In the genomic region with DNA sequence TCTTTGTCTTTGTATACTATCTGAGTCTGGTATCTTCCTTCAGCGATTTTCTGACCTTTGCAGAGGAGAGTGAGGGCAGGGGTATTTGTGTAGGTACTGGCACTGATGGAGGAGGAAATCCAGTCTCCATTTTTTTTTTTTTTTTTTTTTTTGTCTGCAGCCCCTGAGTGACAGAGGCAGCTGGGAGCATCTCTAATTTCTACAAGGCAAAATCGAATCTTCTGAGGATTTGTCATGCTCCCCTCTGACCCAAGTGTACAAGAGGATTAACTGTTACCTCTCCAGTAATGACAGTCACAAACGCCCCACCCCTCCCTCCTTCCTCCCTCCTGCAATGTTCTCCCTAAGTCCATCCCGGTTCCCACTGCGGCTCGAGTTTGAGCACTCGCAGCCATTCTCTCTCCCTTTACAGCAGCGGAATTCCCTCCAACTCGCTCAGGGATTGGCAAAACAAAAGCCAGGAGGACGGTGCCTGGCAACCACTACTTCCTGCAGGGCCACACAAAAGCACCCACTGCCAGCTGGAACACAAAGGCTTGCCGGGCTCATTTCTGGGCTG, we compare ENCODE assay signal across 8 mouse cellular contexts. TPM values are rescaled to one million over a fixed set of nuclear protein-coding genes. Genes with fewer than 3 reads are reported as not detected.
DNase-seq lines count a peak whose midpoint lies in the region; ATAC-seq and TF ChIP-seq lines count a peak whose summit lies in the region.

No protein-coding gene starts in this region.

- H3K4me2 ChIP-seq in kidney, embryonic 14.5 days (replicated peaks; ENCODE audit: low read depth, low read length), result peak overlapping the region; percentile 31

- 6% methylated on average over 11 of the region's 11 CpGs for WGBS in kidney, embryonic 14.5 days
- 8% methylated on average over 11 of the region's 11 CpGs for WGBS in limb, embryonic 10.5 days

- no peaks in the 10 kb centered on the region for H3K9me3 ChIP-seq in kidney, embryonic 14.5 days (ENCODE audit: control insufficient read depth, low read length)
- H3K9me3 ChIP-seq in limb, embryonic 10.5 days (replicated peaks), result no peaks in the 10 kb centered on the region

- TF ChIP-seq CTCF in cortical plate, adult 2 months (IDR thresholded peaks at IDR 0.05; ENCODE audit: extremely low read depth, insufficient read depth, low read length), result no peak

- no peak overlapping the region for H3K4me3 ChIP-seq in kidney, embryonic 14.5 days (ENCODE audit: low read length)
- H3K4me3 ChIP-seq in cortical plate, adult 2 months (ENCODE audit: insufficient read depth, low read length), result 0 out of 2 replicates have a peak overlapping the region, but pooled peaks have one; percentile 4
- H3K4me3 ChIP-seq in limb, embryonic 10.5 days, result peak overlapping the region; percentile 17; the same call in 1 of the 2 replicates

- no peaks in the 10 kb centered on the region for H3K27me3 ChIP-seq in kidney, embryonic 14.5 days (ENCODE audit: control insufficient read depth, insufficient read depth, low read length)
- H3K27me3 ChIP-seq in limb, embryonic 10.5 days (ENCODE audit: low read depth, poor library complexity, severe bottlenecking), result no peaks in the 10 kb centered on the region

- no peak for ATAC-seq in kidney, embryonic 14.5 days (ENCODE audit: low FRiP score, low TSS enrichment)
- ATAC-seq in megakaryocyte, adult 5-6 weeks (ENCODE audit: poor library complexity, severe bottlenecking), result no peak

- no peak for DNase-seq in kidney, adult 18-20 months
- peak; percentile 16 for DNase-seq in heart, postnatal 4 days
- peak; percentile 41 for DNase-seq in limb, embryonic 10.5 days (ENCODE audit: low spot score)
- peak; percentile 15 for DNase-seq in ovary, adult 18-20 months (ENCODE audit: low spot score)
- DNase-seq in T-cell, adult 2 months (ENCODE audit: low spot score), result no peak

- TF ChIP-seq POLR2A in cortical plate, adult 2 months (IDR thresholded peaks at IDR 0.05; ENCODE audit: extremely low read depth, insufficient read depth, low read length), result no peak

- no peaks in the 10 kb centered on the region for H3K36me3 ChIP-seq in kidney, embryonic 14.5 days (ENCODE audit: control insufficient read depth, insufficient read depth, low read length)
- no peaks in the 10 kb centered on the region for H3K36me3 ChIP-seq in limb, embryonic 10.5 days

- H3K27ac ChIP-seq in kidney, embryonic 14.5 days (ENCODE audit: low read depth, low read length), result no peak overlapping the region
- H3K27ac ChIP-seq in cortical plate, adult 2 months (ENCODE audit: insufficient read depth, low read length), result no peak overlapping the region
- peak overlapping the region; percentile 79 for H3K27ac ChIP-seq in limb, embryonic 10.5 days

- H3K9ac ChIP-seq in kidney, embryonic 14.5 days (ENCODE audit: low read depth, low read length), result no peak overlapping the region

- H3K4me1 ChIP-seq in kidney, embryonic 14.5 days (ENCODE audit: control insufficient read depth, insufficient read depth, low read length), result peaks cover 3% of the 10 kb centered on the region; the same call in 1 of the 2 replicates
- no peaks in the 10 kb centered on the region for H3K4me1 ChIP-seq in cortical plate, adult 2 months (ENCODE audit: control insufficient read depth, insufficient read depth, low read length)
- peaks cover 16% of the 10 kb centered on the region for H3K4me1 ChIP-seq in limb, embryonic 10.5 days

RNA-seq across cellular contexts. Expression of a gene that starts 35.9 kb away (rescaled TPM):
- polyA plus RNA-seq in kidney, embryonic 14.5 days (2014; fragmentation: Nextera tagmentation; extraction: Ambion mirVana), result 0.97 and 2.2 TPM in 2 replicates
- polyA plus RNA-seq in cortical plate, adult 2 months (2012; rRNA removed), result 1.4 and 1.5 TPM in 2 replicates
- total RNA-seq in heart, postnatal 4 days (2021), result 10 to 100 TPM in 1 of 2 experiments, 1 to 10 TPM in 1; 5.9 to 10.9 TPM
- polyA plus RNA-seq in limb, embryonic 10.5 days (2016; fragmentation: Nextera tagmentation; extraction: Ambion mirVana), result 0.44 and 1.2 TPM in 2 replicates
- total RNA-seq in megakaryocyte, adult 5-6 weeks (2015), result not detected in 2 replicates
- 0.11 TPM in 1 of 2 replicates, not detected in the other for total RNA-seq in megakaryocyte, adult 5-6 weeks (2017)

Comparison
In these comparisons a context has a peak if more than half of its experiments do, and no peak if none do; other contexts are left out.
1. DNase-seq: peak in heart, postnatal 4 days (single experiment), limb, embryonic 10.5 days (single experiment) and ovary, adult 18-20 months (single experiment); none in kidney, adult 18-20 months (single experiment) and T-cell, adult 2 months (single experiment).